Mouse (Mus musculus): ENCODE results near the gene Nme9.
A peak's percentile ranks its signal among the peaks of the same experiment; 100 is the strongest.

Nme9 gene

GRCm38 (mm10) chr9:99436182-99437030 is 14.9 kb upstream of the Nme9 start:
- DNase-seq (ENCODE audit: low spot score in 2 of 2), result peak; percentile 14 to 43

DNA sequence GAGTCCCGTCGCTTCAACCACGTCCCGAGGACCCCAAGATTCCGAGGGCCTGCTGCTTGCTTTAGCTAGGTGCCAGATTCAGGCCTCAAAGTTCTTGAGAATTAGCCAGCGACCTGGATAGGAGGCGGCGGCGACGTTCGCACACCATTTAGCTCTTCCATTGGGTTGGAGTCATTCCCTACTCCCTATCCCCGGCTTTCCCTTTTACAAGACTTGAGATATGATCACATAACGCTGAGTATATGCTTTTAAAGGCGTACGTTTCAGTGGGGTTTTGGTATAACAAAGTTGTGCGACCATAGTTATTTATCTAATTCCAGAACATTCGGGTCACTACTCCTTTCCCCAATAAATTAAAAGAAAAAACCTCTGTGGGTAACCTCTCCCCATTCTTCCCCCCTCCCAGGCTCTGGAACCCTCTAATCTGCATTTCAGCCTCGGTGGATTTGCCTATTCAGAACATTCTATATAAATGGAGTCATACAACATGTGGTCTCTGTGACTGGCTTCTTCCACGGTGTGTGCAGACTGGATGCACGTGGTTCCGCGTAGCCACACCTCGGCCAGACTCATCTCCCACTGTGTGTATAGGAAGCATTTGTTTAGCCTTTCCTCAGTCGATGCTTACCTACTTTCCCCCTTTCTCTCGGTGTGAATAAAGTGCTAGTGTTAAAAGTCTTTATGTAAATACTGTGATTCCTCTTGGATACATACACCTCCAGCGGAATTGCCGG is 14.1 kb upstream of the Nme9 start, which contains the start of gene Mras:
Mras (minus strand) TSS at position 351 of the 734 bp plus-strand sequence.
- DNase-seq (ENCODE audit: low spot score in 2 of 2), result no peak

DNA sequence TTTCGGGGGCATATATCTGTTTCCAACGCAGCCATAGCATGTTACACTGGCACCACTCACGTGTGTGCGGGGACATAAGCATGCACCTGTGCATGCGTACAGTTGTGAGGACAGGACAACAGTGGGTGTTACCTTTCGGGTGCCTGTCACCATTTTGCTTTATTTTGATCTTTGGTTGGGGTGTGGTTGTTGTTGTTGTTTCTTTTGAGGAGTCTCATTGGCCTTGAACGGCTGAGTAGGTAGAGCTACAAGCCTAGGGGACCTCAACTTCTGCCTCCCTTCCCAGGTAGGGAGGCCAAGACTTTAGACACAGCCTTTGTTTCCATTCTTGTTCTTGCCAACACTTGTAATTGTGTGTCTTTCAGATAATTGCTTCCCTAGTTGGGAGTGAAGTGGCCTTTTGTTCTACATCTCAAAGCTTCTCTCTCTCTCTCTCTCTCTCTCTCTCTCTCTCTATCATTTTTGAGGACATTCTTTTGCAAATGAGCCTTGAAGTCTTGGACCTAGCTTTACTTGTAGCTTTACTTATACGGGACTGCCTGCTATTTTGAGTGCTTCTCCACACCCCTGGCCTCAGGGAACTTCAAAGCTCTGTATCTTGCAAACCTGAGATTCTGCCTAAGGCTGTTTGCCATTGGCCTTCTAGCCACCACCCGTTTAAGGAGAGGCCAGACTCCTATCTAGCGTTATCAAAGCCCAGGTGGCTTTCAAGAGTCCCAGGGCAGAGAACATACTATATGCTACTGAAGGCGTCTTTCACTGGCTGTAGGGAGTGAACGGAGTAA is 13.3 kb upstream of the Nme9 start:
- no peak for DNase-seq (ENCODE audit: low spot score in 2 of 2)

DNA sequence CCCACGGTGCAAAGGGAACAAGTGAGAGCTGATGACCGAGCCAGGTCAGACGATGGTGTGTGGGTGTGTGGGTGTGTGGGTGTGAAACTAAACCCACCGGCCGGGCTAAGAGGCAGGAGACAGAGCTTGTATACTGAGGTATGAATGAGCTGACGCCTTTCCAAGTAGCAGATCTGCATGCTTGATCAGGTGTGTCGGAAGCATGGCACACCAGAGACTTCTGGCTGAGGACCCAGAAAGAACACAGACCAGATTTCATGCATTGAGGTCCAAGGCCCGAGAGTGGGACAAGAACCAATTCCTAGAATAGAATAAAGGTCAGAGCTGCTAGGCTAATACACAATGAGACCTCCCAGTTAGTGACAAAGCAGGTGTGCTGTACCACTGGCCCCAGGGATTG is 12.2 kb upstream of the Nme9 start:
- no peak for DNase-seq (ENCODE audit: low spot score in 2 of 2)

GRCm38 (mm10) chr9:99440941-99441340 is 10.3 kb upstream of the Nme9 start:
- no peak for DNase-seq (ENCODE audit: low spot score in 2 of 2)

- no peak for DNase-seq (ENCODE audit: low spot score in 2 of 2)
Observed at GRCm38 (mm10) chr9:99441647-99442433, 9.4 kb upstream of the Nme9 start.

- peak in 1 of 2 experiments; percentile 26 for DNase-seq (ENCODE audit: low spot score in 2 of 2)
Observed at GRCm38 (mm10) chr9:99444590-99445178, 6.6 kb upstream of the Nme9 start.

- DNase-seq (ENCODE audit: low spot score in 2 of 2), result no peak
Observed at GRCm38 (mm10) chr9:99446259-99446658, 5.0 kb upstream of the Nme9 start.

- no peak for DNase-seq (ENCODE audit: low spot score in 2 of 2)
Observed at GRCm38 (mm10) chr9:99447323-99447722, 4.0 kb upstream of the Nme9 start.

DNA sequence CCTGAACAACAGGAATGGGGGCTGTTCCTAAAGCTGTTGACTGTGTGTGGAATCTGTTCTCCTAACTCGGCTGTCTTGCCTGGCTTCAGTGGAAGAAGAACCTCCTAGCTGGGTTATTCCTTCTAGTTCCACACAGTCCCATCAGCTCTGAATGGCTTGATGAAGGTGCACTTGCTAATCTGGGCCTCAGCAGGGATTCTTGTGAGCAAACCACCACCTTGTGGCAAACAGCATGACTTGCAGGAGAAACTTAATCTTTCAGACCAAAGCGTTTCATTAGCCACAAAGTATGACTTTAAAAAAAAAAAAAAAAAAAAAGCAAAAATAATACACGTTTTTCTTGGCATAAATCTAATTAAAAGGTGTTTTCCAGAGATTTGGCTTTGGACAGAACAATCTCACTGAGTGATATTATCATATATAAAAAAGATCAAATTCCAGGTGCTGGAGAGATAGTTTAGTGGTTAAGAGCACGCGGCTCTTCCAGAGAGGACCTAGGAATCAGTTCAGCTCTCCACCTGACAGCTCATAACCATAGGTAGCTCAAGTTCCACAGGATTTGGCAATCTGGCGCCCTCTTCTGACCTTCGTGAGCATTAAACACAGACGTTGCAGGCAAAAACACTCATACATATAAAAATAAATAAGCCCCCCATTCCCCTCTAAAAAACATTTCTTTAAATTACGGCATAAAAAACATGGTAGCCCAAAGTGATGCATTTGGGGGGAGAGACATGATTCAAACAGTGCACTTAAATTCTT is 1.2 kb upstream of the Nme9 start:
- peak in 1 of 2 experiments; percentile 28 for DNase-seq (ENCODE audit: low spot score in 2 of 2)

- DNase-seq (ENCODE audit: low spot score in 2 of 2), result no peak
Observed at GRCm38 (mm10) chr9:99454211-99454610, 2.9 kb downstream of the Nme9 start.

- peak; percentile 49 to 79 for DNase-seq (ENCODE audit: low spot score in 2 of 2)
Observed at GRCm38 (mm10) chr9:99458529-99459208, 7.4 kb downstream of the Nme9 start.

DNA sequence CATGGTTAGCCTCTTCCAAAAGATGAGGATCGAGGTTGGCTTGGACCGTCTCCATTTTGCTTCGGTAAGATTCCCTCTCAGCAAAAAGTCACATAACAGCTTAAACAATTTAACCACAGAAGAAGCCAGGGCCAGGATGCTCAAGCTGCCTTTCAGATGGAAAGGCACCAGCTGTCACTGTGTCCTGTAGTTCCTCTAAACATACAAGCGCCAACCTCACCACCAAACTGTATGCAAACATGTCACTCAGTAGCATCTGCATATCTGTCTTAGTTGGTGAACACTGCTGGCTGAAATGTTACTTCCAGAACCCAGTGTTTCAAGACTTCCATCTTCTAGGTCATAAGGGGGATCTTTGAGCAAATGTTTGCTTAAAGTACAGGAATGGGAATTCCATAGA is 8.5 kb downstream of the Nme9 start:
- no peak for DNase-seq (ENCODE audit: low spot score in 2 of 2)

GRCm38 (mm10) chr9:99464876-99465275 is 13.6 kb downstream of the Nme9 start:
- DNase-seq (ENCODE audit: low spot score in 2 of 2), result no peak

GRCm38 (mm10) chr9:99468572-99468971 is 17.3 kb downstream of the Nme9 start:
- DNase-seq (ENCODE audit: low spot score in 2 of 2), result no peak

- DNase-seq (ENCODE audit: low spot score in 2 of 2), result peak in 1 of 2 experiments; percentile 47
Observed at GRCm38 (mm10) chr9:99469681-99470273, 18.5 kb downstream of the Nme9 start.

DNA sequence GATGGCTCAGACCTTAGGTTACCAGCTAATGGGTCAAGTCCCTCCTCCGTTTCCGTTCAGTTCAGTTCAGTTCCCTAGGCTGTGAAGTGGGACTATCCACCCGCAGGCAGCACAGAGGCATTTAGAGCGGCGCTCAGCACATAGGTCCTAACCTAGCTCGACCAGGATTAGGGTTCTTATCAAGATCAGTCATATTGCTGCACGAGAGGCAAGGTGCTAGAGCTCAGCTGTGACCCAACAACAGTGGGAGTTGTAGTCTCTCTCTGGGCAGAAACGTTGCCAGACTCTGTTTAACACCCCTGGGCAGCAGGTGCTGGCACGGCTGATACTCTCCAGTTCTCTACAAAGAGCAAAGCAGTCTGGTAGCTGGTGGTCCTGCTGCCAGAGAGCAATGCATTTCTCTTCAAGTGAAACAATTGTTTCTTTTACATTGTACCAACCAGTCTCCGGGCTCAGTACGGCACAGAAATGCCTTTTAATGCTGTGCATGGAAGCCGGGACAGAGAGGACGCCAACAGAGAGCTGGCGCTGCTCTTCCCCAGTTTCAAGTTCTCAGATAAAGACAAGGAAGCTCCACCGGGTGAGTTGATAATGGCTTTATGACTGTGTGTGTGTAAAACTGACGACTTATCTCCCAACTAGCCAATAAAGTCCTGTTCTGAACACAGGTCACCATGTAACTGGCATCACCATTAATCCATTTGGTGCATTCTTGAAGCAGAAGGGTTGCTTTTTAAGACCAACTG is 19.2 kb downstream of the Nme9 start:
- no peak for DNase-seq (ENCODE audit: low spot score in 2 of 2)

GRCm38 (mm10) chr9:99471334-99471733 is 20.1 kb downstream of the Nme9 start:
- DNase-seq (ENCODE audit: low spot score in 2 of 2), result no peak

Measured in spleen, postnatal 10 days (tissue).